Comparison of ENCODE assay signal across 10 mouse cellular contexts in genomic region chr15:77215178-77215800, GRCm38 (mm10).
DNase-seq lines count a peak whose midpoint lies in the region; ATAC-seq and TF ChIP-seq lines count a peak whose summit lies in the region.
"Had no signal": no experiment of that assay in that cellular context is flagged by ENCODE, and none has a peak within 500 bp of the region (broad histone marks: within the 10 kb centered on the region; RNA-seq: fewer than 3 reads in every experiment).

No protein-coding gene starts in this region.

- peak overlapping the region; percentile 79 for H3K27ac ChIP-seq in forebrain, embryonic 10.5 days
- no peak overlapping the region for H3K27ac ChIP-seq in forebrain, postnatal 0 days (ENCODE audit: low read depth, low read length)
- no peak overlapping the region for H3K27ac ChIP-seq in midbrain, embryonic 11.5 days (ENCODE audit: low read depth, low read length)
- no peak overlapping the region for H3K27ac ChIP-seq in midbrain, postnatal 0 days (ENCODE audit: low read depth, low read length)
- peak overlapping the region; percentile 60 for H3K27ac ChIP-seq in intestine, embryonic 15.5 days
- peak overlapping the region; percentile 75 for H3K27ac ChIP-seq in stomach, postnatal 0 days (replicated peaks)

- WGBS in forebrain, embryonic 10.5 days, result 13% methylated on average over 5 of the region's 5 CpGs
- 17% methylated on average over 5 of the region's 5 CpGs for WGBS in forebrain, postnatal 0 days
- 15% methylated on average over 5 of the region's 5 CpGs for WGBS in midbrain, embryonic 11.5 days
- 24% methylated on average over 5 of the region's 5 CpGs for WGBS in midbrain, postnatal 0 days
- 16% methylated on average over 5 of the region's 5 CpGs for WGBS in intestine, embryonic 15.5 days
- WGBS in stomach, postnatal 0 days, result 15% methylated on average over 5 of the region's 5 CpGs

- no peaks in the 10 kb centered on the region for H3K9me3 ChIP-seq in forebrain, embryonic 10.5 days
- H3K9me3 ChIP-seq in forebrain, postnatal 0 days (ENCODE audit: low read length), result no peaks in the 10 kb centered on the region
- no peaks in the 10 kb centered on the region for H3K9me3 ChIP-seq in midbrain, embryonic 11.5 days (ENCODE audit: control insufficient read depth, low read length)
- H3K9me3 ChIP-seq in midbrain, postnatal 0 days (ENCODE audit: low read length), result no peaks in the 10 kb centered on the region
- H3K9me3 ChIP-seq in intestine, embryonic 15.5 days, result no peaks in the 10 kb centered on the region
- H3K9me3 ChIP-seq in stomach, postnatal 0 days (ENCODE audit: control insufficient read depth, low read length), result no peaks in the 10 kb centered on the region

- peak overlapping the region; percentile 30 for H3K4me3 ChIP-seq in forebrain, embryonic 10.5 days
- no peak overlapping the region for H3K4me3 ChIP-seq in forebrain, postnatal 0 days (ENCODE audit: low read depth, low read length)
- no peak overlapping the region for H3K4me3 ChIP-seq in midbrain, embryonic 11.5 days (ENCODE audit: low read depth, low read length)
- no peak overlapping the region for H3K4me3 ChIP-seq in midbrain, postnatal 0 days (ENCODE audit: low read depth, low read length)
- H3K4me3 ChIP-seq in intestine, embryonic 15.5 days (replicated peaks), result no peak overlapping the region
- no peak overlapping the region for H3K4me3 ChIP-seq in stomach, postnatal 0 days (ENCODE audit: low read depth, low read length)

- ATAC-seq in forebrain, postnatal 0 days, result no peak
- ATAC-seq in midbrain, embryonic 11.5 days (ENCODE audit: low FRiP score), result no peak
- no peak for ATAC-seq in midbrain, postnatal 0 days (ENCODE audit: low FRiP score)
- ATAC-seq in intestine, embryonic 15.5 days, result peak; percentile 23; the same call in 1 of the 2 replicates
- ATAC-seq in stomach, postnatal 0 days (ENCODE audit: low FRiP score, low TSS enrichment), result no peak

- H3K36me3 ChIP-seq in forebrain, embryonic 10.5 days (replicated peaks), result no peaks in the 10 kb centered on the region
- peaks cover 3% of the 10 kb centered on the region; the same call in 1 of the 2 replicates for H3K36me3 ChIP-seq in forebrain, postnatal 0 days (ENCODE audit: insufficient read depth)
- H3K36me3 ChIP-seq in midbrain, embryonic 11.5 days (ENCODE audit: control insufficient read depth, insufficient read depth, low read length), result no peaks in the 10 kb centered on the region
- H3K36me3 ChIP-seq in midbrain, postnatal 0 days (ENCODE audit: insufficient read depth, low read length), result no peaks in the 10 kb centered on the region
- H3K36me3 ChIP-seq in intestine, embryonic 15.5 days, result no peaks in the 10 kb centered on the region
- H3K36me3 ChIP-seq in stomach, postnatal 0 days (ENCODE audit: control insufficient read depth, insufficient read depth, low read length), result no peaks in the 10 kb centered on the region

- DNase-seq in forebrain, embryonic 10.5 days (ENCODE audit: extremely low spot score, low spot score), result peak; percentile 26
- DNase-seq in forebrain, postnatal 0 days, result no peak
- peak; percentile 79 for DNase-seq in midbrain, embryonic 11.5 days (ENCODE audit: low spot score, missing footprints)
- no peak for DNase-seq in midbrain, postnatal 0 days (ENCODE audit: low spot score)
- DNase-seq in stomach, postnatal 0 days (ENCODE audit: low spot score), result no peak
- no peak for DNase-seq in retina, postnatal 1 day
- DNase-seq in thymus, adult 18-20 months, result no peak
- DNase-seq: adrenal gland, postnatal 36 days; thymus, postnatal 14 days had no signal

- H3K4me2 ChIP-seq in forebrain, postnatal 0 days (ENCODE audit: low read depth), result no peak overlapping the region
- peak overlapping the region; percentile 13; the same call in 1 of the 2 replicates for H3K4me2 ChIP-seq in midbrain, embryonic 11.5 days
- H3K4me2 ChIP-seq in midbrain, postnatal 0 days (ENCODE audit: low read depth, low read length, poor library complexity, severe bottlenecking), result no peak overlapping the region
- H3K4me2 ChIP-seq in intestine, embryonic 15.5 days (replicated peaks), result no peak overlapping the region
- peak overlapping the region; percentile 19; the same call in 1 of the 2 replicates for H3K4me2 ChIP-seq in stomach, postnatal 0 days (replicated peaks; ENCODE audit: low read depth)

- no peak for TF ChIP-seq CTCF in forebrain, postnatal 0 days (IDR thresholded peaks at IDR 0.05; ENCODE audit: low read depth)
- TF ChIP-seq CTCF in midbrain, postnatal 0 days (IDR thresholded peaks at IDR 0.05), result no peak
- TF ChIP-seq CTCF in stomach, postnatal 0 days (IDR thresholded peaks at IDR 0.05; ENCODE audit: low read depth), result no peak

- H3K9ac ChIP-seq in forebrain, postnatal 0 days, result no peak overlapping the region
- no peak overlapping the region for H3K9ac ChIP-seq in midbrain, embryonic 11.5 days (ENCODE audit: low read length)
- no peak overlapping the region for H3K9ac ChIP-seq in midbrain, postnatal 0 days (replicated peaks; ENCODE audit: low read length, poor library complexity, severe bottlenecking)
- H3K9ac ChIP-seq in intestine, embryonic 15.5 days, result no peak overlapping the region
- H3K9ac ChIP-seq in stomach, postnatal 0 days (ENCODE audit: low read length), result no peak overlapping the region

- no peaks in the 10 kb centered on the region for H3K27me3 ChIP-seq in forebrain, embryonic 10.5 days (ENCODE audit: poor library complexity, severe bottlenecking)
- no peaks in the 10 kb centered on the region for H3K27me3 ChIP-seq in forebrain, postnatal 0 days (ENCODE audit: insufficient read depth, low read length)
- no peaks in the 10 kb centered on the region for H3K27me3 ChIP-seq in midbrain, embryonic 11.5 days (ENCODE audit: control insufficient read depth, insufficient read depth, low read length)
- H3K27me3 ChIP-seq in midbrain, postnatal 0 days (ENCODE audit: insufficient read depth, low read length), result no peaks in the 10 kb centered on the region
- H3K27me3 ChIP-seq in intestine, embryonic 15.5 days (replicated peaks), result no peaks in the 10 kb centered on the region
- no peaks in the 10 kb centered on the region for H3K27me3 ChIP-seq in stomach, postnatal 0 days (ENCODE audit: control insufficient read depth, insufficient read depth, low read length)

- peaks cover 72% of the 10 kb centered on the region for H3K4me1 ChIP-seq in forebrain, embryonic 10.5 days
- no peaks in the 10 kb centered on the region for H3K4me1 ChIP-seq in forebrain, postnatal 0 days (ENCODE audit: insufficient read depth)
- H3K4me1 ChIP-seq in midbrain, embryonic 11.5 days (ENCODE audit: control insufficient read depth, insufficient read depth, low read length), result peaks cover 25% of the 10 kb centered on the region
- no peaks in the 10 kb centered on the region for H3K4me1 ChIP-seq in midbrain, postnatal 0 days (ENCODE audit: insufficient read depth, low read length)
- peaks cover 26% of the 10 kb centered on the region for H3K4me1 ChIP-seq in intestine, embryonic 15.5 days (replicated peaks)
- H3K4me1 ChIP-seq in stomach, postnatal 0 days (replicated peaks; ENCODE audit: control insufficient read depth, insufficient read depth), result peaks cover 20% of the 10 kb centered on the region

- TF ChIP-seq EP300 in stomach, postnatal 0 days (optimal IDR thresholded peaks at IDR 0.05), result no peak

Comparison
In these comparisons a context has a peak if more than half of its experiments do, and no peak if none do; other contexts are left out.
1. DNase-seq: peak in forebrain, embryonic 10.5 days (single experiment) and midbrain, embryonic 11.5 days (single experiment); none in forebrain, postnatal 0 days (single experiment), midbrain, postnatal 0 days (single experiment), stomach, postnatal 0 days (single experiment), retina, postnatal 1 day (single experiment) and thymus, adult 18-20 months (0 of 2).
2. H3K27ac ChIP-seq: peak in forebrain, embryonic 10.5 days (single experiment), intestine, embryonic 15.5 days (single experiment) and stomach, postnatal 0 days (single experiment); none in forebrain, postnatal 0 days (single experiment), midbrain, embryonic 11.5 days (single experiment) and midbrain, postnatal 0 days (single experiment).
3. H3K4me2 ChIP-seq: peak in midbrain, embryonic 11.5 days (single experiment) and stomach, postnatal 0 days (single experiment); none in forebrain, postnatal 0 days (single experiment), midbrain, postnatal 0 days (single experiment) and intestine, embryonic 15.5 days (single experiment).